ENCODE assay signal across 10 mouse cellular contexts in the genomic region with DNA sequence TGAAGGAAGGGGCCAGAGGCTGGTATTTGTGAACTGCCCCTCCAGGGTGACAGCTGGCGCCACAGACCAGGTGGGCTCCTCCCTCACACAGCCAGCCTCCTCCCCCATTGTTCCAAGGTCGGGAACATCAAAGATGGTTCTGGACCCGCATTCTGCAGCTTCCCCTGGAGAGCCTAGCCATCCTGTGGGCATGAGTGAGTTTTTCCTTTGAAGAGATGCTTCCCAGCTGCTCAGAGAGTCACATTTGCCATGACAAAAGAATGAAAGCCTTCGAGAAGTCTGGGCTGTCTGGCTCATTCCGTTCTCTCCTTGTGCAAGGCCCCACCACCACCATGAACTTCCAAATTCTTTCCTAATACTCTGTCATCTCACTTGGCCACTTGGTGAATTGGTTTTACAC. TPM values are rescaled to one million over a fixed set of nuclear protein-coding genes. Genes with fewer than 3 reads are reported as not detected.
DNase-seq lines count a peak whose midpoint lies in the region; ATAC-seq and TF ChIP-seq lines count a peak whose summit lies in the region.
"Had no signal": no experiment of that assay in that cellular context is flagged by ENCODE, and none has a peak within 500 bp of the region (broad histone marks: within the 10 kb centered on the region; RNA-seq: fewer than 3 reads in every experiment).

No protein-coding gene starts in this region.

- H3K4me3 ChIP-seq in midbrain, embryonic 11.5 days (ENCODE audit: low read depth, low read length): no peak overlapping the region
- H3K4me3 ChIP-seq in midbrain, embryonic 10.5 days: no peak overlapping the region
- H3K4me3 ChIP-seq in lung, embryonic 16.5 days (ENCODE audit: low read length): no peak overlapping the region
- H3K4me3 ChIP-seq in stomach, postnatal 0 days (ENCODE audit: low read depth, low read length): no peak overlapping the region
- H3K4me3 ChIP-seq: liver, embryonic 15.5 days had no signal

- peaks cover 25% of the 10 kb centered on the region for H3K4me1 ChIP-seq in midbrain, embryonic 11.5 days (ENCODE audit: control insufficient read depth, insufficient read depth, low read length)
- peaks cover 49% of the 10 kb centered on the region for H3K4me1 ChIP-seq in midbrain, embryonic 10.5 days
- peaks cover 34% of the 10 kb centered on the region for H3K4me1 ChIP-seq in lung, embryonic 16.5 days (replicated peaks; ENCODE audit: control insufficient read depth, insufficient read depth, low read length)
- H3K4me1 ChIP-seq in stomach, postnatal 0 days (replicated peaks; ENCODE audit: control insufficient read depth, insufficient read depth): peaks cover 8% of the 10 kb centered on the region

- peak; percentile 14 for DNase-seq in embryo, embryonic 10 days (ENCODE audit: low spot score)
- DNase-seq in embryo, embryonic 9.5 days (ENCODE audit: extremely low spot score): no peak
- peak; percentile 81 for DNase-seq in midbrain, embryonic 11.5 days (ENCODE audit: low spot score, missing footprints)
- DNase-seq in midbrain, embryonic 10.5 days (ENCODE audit: low spot score): no peak
- DNase-seq in stomach, postnatal 0 days (ENCODE audit: low spot score): no peak
- DNase-seq in spleen, postnatal 36 days (ENCODE audit: low spot score in 2 of 2): no peak
- DNase-seq in adrenal gland, adult (ENCODE audit: inconsistent age in 2 of 2, low spot score in 1 of 2): no peak
- DNase-seq: thymus, adult 2 months had no signal

- peak; percentile 30; the same call in 1 of the 2 replicates for ATAC-seq in midbrain, embryonic 11.5 days (ENCODE audit: low FRiP score)
- ATAC-seq in lung, embryonic 16.5 days (ENCODE audit: low read depth): peak; percentile 43
- no peak for ATAC-seq in stomach, postnatal 0 days (ENCODE audit: low FRiP score, low TSS enrichment)

- no peak overlapping the region for H3K27ac ChIP-seq in midbrain, embryonic 11.5 days (ENCODE audit: low read depth, low read length)
- H3K27ac ChIP-seq in midbrain, embryonic 10.5 days (replicated peaks): no peak overlapping the region
- H3K27ac ChIP-seq in lung, embryonic 16.5 days (ENCODE audit: low read length): peak overlapping the region; percentile 90
- peak overlapping the region; percentile 88 for H3K27ac ChIP-seq in stomach, postnatal 0 days (replicated peaks)
- H3K27ac ChIP-seq: liver, embryonic 15.5 days had no signal

- 2% methylated on average over 5 of the region's 5 CpGs for WGBS in midbrain, embryonic 11.5 days
- 7% methylated on average over 5 of the region's 5 CpGs for WGBS in midbrain, embryonic 10.5 days
- WGBS in lung, embryonic 16.5 days: 15% methylated on average over 5 of the region's 5 CpGs
- WGBS in stomach, postnatal 0 days: 27% methylated on average over 5 of the region's 5 CpGs

- H3K36me3 ChIP-seq in midbrain, embryonic 11.5 days (ENCODE audit: control insufficient read depth, insufficient read depth, low read length): no peaks in the 10 kb centered on the region
- no peaks in the 10 kb centered on the region for H3K36me3 ChIP-seq in midbrain, embryonic 10.5 days
- H3K36me3 ChIP-seq in lung, embryonic 16.5 days (ENCODE audit: control insufficient read depth, insufficient read depth, low read length): no peaks in the 10 kb centered on the region
- H3K36me3 ChIP-seq in stomach, postnatal 0 days (ENCODE audit: control insufficient read depth, insufficient read depth, low read length): no peaks in the 10 kb centered on the region
- H3K36me3 ChIP-seq: liver, embryonic 15.5 days had no signal

- H3K4me2 ChIP-seq in midbrain, embryonic 11.5 days: no peak overlapping the region
- H3K4me2 ChIP-seq in lung, embryonic 16.5 days (ENCODE audit: low read depth, low read length): 0 out of 2 replicates have a peak overlapping the region, but pooled peaks have one; percentile 4
- H3K4me2 ChIP-seq in stomach, postnatal 0 days (replicated peaks; ENCODE audit: low read depth): no peak overlapping the region
- H3K4me2 ChIP-seq: liver, embryonic 15.5 days had no signal

- no peak for TF ChIP-seq EP300 in stomach, postnatal 0 days (optimal IDR thresholded peaks at IDR 0.05)

- H3K9ac ChIP-seq in midbrain, embryonic 11.5 days (ENCODE audit: low read length): no peak overlapping the region
- no peak overlapping the region for H3K9ac ChIP-seq in lung, embryonic 16.5 days (ENCODE audit: low read length)
- H3K9ac ChIP-seq in stomach, postnatal 0 days (ENCODE audit: low read length): no peak overlapping the region
- H3K9ac ChIP-seq: liver, embryonic 15.5 days had no signal

- peaks cover 10% of the 10 kb centered on the region; the same call in 1 of the 2 replicates for H3K27me3 ChIP-seq in midbrain, embryonic 11.5 days (ENCODE audit: control insufficient read depth, insufficient read depth, low read length)
- peaks cover 57% of the 10 kb centered on the region for H3K27me3 ChIP-seq in midbrain, embryonic 10.5 days (ENCODE audit: low read depth, poor library complexity, severe bottlenecking)
- H3K27me3 ChIP-seq in lung, embryonic 16.5 days (ENCODE audit: control insufficient read depth, insufficient read depth, low read depth, low read length): no peaks in the 10 kb centered on the region
- H3K27me3 ChIP-seq in stomach, postnatal 0 days (ENCODE audit: control insufficient read depth, insufficient read depth, low read length): no peaks in the 10 kb centered on the region

- H3K9me3 ChIP-seq in midbrain, embryonic 11.5 days (ENCODE audit: control insufficient read depth, low read length): no peaks in the 10 kb centered on the region
- H3K9me3 ChIP-seq in midbrain, embryonic 10.5 days (replicated peaks): no peaks in the 10 kb centered on the region
- no peaks in the 10 kb centered on the region for H3K9me3 ChIP-seq in lung, embryonic 16.5 days (ENCODE audit: control insufficient read depth, low read length)
- H3K9me3 ChIP-seq in stomach, postnatal 0 days (ENCODE audit: control insufficient read depth, low read length): no peaks in the 10 kb centered on the region
- H3K9me3 ChIP-seq: liver, embryonic 15.5 days had no signal

- no peak for TF ChIP-seq CTCF in stomach, postnatal 0 days (IDR thresholded peaks at IDR 0.05; ENCODE audit: low read depth)

RNA-seq across cellular contexts. Expression of a gene that starts 9.8 kb away (rescaled TPM):
- polyA plus RNA-seq in midbrain, embryonic 11.5 days (2014; fragmentation: Nextera tagmentation; extraction: Ambion mirVana): 1.5 and 1.7 TPM in 2 replicates
- 0.74 and 1.4 TPM in 2 replicates for polyA plus RNA-seq in midbrain, embryonic 10.5 days (2016; fragmentation: Nextera tagmentation; extraction: Ambion mirVana)
- 4.1 and 4.8 TPM in 2 replicates for polyA plus RNA-seq in lung, embryonic 16.5 days (2015; fragmentation: Nextera tagmentation; extraction: Ambion mirVana)
- polyA plus RNA-seq in stomach, postnatal 0 days (2015; fragmentation: Nextera tagmentation; extraction: Ambion mirVana): 8.5 and 10.6 TPM in 2 replicates

RNA-seq across cellular contexts. Expression of a gene that starts 37.1 kb away (rescaled TPM):
- 82.0 and 87.2 TPM in 2 replicates for polyA plus RNA-seq in midbrain, embryonic 11.5 days (2014; fragmentation: Nextera tagmentation; extraction: Ambion mirVana)
- 91.0 and 110 TPM in 2 replicates for polyA plus RNA-seq in midbrain, embryonic 10.5 days (2016; fragmentation: Nextera tagmentation; extraction: Ambion mirVana)
- 93.8 and 101 TPM in 2 replicates for polyA plus RNA-seq in lung, embryonic 16.5 days (2015; fragmentation: Nextera tagmentation; extraction: Ambion mirVana)
- polyA plus RNA-seq in stomach, postnatal 0 days (2015; fragmentation: Nextera tagmentation; extraction: Ambion mirVana): 59.5 and 60.9 TPM in 2 replicates

Comparison
In these comparisons a context has a peak if more than half of its experiments do, and no peak if none do; other contexts are left out.
1. DNase-seq: peak in embryo, embryonic 10 days (single experiment) and midbrain, embryonic 11.5 days (single experiment); none in embryo, embryonic 9.5 days (single experiment), midbrain, embryonic 10.5 days (single experiment), stomach, postnatal 0 days (single experiment), spleen, postnatal 36 days (0 of 2) and adrenal gland, adult (0 of 2).
2. H3K27ac ChIP-seq: peak in lung, embryonic 16.5 days (single experiment) and stomach, postnatal 0 days (single experiment); none in midbrain, embryonic 11.5 days (single experiment) and midbrain, embryonic 10.5 days (single experiment).